Mouse (Mus musculus) urinary bladder, adult 2 months (tissue): Measurements from ENCODE around the gene Clip2. TPM values are rescaled to one million over a fixed set of nuclear protein-coding genes. Genes with fewer than 3 reads are reported as not detected.

Experiments
- DNase-seq: peaks from one replicate; pipeline ENCODE4 v3.0.0; 2022; ENCODE audit warnings: low spot score
- polyA plus RNA-seq: library from polyadenylated mRNA; depleted of rRNA; stranded (reverse); fragments of >200 nt; gene quantifications from 2 replicates; pipeline ENCODE4 v1.2.3, GENCODE M21; 2012

Gene Clip2
- polyA plus RNA-seq, 1 experiment, result 11.1 TPM

DNA sequence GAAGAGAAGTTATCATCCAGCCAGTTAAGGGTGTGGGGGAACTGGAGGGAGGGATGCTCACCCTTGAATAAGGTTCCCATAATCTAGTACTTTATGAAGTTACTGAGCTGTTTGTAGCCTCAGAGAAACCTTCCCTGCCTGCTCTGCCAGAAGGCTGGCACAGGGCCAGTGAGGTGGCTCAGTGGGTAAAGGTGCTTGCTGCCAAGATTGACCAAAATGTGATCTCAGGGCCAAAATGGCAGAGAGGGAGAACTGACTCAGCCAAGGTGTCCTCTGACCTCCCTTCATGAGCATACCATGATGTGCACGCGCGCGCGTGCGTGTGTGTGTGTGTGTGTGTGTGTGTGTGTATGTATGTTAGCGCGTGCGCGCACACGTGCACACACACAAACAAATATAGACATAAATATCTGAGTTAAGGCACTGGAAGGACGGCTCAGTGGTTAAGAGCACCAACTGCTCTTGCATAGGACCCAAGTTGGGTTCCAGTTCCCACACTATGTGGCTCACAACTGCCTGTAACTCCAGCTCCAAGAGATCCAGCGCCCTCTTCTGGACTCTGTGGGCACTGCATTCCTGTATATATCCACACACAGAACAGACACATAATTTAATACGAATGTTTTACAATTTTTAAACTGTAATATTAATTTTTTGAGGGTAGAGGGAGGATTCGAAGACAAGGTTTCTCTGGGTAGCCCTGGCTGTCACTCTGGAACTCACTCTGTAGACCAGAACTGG, 26.1 kb downstream of the Clip2 start:
- DNase-seq, result no peak

DNA sequence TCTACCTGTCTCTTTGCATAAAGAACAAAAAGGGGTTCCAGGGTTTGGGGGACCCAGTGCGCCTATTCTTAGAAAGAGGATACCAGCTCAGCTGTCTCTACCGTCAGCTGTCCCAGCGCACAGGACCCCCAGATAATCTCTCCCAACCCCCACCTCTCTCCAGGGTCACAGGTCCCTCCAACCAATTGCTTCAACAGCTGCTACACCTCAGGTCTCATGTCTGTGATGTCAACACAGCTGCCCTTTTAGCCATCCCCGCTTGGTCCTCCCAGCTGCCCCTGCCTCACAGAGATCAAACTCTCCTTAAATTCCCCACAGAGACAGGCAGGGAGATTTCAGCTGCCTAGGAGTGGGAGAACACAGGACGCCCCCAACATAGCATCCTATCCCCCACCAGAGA, 28.5 kb downstream of the Clip2 start:
- DNase-seq, result no peak

DNA sequence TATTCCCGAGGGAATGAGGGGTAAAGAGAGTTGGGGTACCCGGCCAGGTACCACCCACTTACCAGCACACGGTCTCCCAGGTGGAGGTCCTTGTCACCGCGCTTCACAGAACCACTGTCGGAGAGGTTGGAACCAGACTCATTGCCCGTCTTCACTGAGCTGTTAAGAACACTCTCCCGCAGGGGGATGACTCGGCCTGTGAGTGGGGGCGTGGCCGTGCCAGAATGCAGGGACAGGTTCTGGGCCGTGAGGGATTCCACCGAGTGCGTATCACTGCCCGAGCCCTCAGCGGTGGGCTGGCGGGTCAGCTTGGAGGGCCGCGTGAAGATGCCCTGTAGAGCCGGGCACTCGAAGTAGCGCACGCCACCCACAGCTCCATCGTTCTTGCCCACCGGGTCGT, 29.7 kb downstream of the Clip2 start:
- no peak for DNase-seq

DNA sequence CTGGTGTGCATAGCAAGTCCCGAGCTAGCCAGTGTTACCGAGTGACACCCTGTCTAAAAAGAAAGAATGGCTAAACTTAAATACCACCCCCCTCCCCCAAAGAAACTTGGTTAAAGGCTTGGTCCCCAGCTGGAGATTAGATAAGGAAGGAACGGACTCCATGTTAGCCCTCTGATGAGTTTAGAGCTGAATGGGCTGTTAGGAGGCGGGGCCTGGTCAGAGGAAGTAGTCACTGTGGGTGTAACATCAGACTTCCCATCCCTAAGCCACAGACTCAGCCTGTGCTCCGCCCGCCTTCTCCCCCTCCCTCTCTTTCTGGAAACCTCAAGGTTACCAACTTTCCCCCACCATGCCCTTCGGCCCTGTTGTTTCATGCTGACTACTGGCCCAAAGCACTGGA, 30.4 kb downstream of the Clip2 start:
- DNase-seq, result no peak

DNA sequence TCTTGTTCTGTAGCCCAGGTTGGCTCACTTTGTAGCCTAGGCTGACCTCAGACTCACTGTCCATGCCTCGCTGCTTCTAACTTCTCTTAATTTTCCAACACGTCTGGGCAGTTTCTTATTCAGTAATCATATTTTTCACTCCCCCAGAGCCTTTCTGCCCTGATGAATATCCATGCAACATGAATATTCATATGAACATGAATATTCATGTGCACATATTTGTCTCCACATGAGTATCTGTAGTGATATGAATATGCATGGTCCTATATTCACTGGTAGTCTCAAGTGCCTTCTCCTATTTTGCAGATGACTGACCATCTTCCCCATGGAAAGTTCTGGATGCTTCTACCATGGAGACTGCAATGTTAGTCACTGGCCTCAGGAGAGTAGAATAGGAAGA, 31.1 kb downstream of the Clip2 start:
- no peak for DNase-seq

DNA sequence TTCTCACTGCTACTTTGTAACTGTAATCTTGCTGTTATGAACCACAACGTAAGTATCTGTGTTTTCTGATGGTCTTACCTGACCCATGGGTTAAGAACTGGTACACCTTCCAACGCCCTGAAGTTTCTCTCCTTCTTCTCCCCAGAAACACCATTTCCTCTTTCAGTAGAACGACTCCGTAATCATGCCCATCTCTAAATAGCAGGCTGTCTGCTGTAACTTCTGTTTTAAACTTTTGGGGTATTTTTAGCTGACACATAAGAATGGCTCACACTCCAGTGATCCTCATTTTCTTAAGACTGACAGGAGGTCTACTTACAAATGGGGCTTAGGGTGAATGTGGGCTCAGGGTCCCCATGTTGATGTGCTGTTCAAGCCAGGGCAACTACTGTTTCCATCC, 32.1 kb downstream of the Clip2 start:
- DNase-seq, result no peak

DNA sequence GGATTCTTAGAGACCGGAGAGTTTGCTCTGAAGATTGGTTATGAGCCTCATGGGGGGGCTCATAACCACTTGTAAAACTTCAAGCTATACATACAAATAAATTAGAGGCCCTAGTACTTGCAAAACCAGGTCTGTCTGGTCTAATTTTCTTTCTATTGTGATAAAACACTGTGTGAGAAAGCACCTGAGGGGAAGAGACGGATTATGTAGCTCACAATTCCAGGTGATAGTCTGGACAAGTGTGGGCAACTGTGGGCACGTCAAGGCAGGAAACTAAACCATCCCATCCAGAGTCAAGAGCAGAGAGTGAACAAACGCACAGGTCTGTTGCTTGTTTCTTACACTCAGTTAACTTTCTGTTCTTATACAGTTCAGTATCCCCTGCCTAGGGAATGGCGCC, 32.8 kb downstream of the Clip2 start:
- DNase-seq, result no peak

DNA sequence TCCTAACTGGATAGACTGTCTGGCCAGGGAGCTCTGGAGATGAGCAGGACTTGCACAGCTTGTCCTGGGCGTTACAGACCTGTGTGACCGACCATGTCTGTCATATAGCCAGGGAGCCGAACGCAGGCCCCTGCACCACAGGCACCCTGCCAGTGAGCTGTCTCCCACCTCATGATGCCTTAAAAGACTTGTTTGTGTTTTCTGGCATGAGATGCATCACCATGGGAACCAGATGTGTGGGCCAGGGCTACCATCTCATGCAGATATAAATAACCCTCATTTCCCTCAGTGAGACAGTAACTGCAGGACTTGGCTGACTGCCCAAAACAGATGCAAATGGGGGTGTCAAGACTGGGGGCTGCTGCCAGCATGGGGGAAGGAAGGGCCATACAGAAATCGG, 40.1 kb downstream of the Clip2 start:
- DNase-seq, result no peak

DNA sequence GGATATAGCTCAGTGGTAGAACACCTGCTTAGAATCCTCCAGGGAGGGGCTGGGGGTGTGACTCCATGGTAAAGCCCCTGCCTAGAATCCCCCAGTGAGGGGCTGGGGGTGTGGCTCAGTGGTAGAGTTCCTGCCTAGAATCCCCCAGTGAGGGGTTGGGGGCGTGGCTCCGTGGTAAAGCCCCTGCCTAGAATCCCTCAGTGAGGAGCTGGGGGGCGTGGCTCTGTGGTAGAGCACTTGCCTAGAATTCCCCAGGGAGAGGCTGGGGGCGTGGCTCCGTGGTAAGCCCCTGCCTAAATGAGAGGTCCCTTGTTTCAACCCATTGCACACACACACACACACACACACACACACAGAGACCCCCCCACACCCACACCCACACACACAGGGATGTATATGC, 42.0 kb downstream of the Clip2 start:
- DNase-seq, result no peak

DNA sequence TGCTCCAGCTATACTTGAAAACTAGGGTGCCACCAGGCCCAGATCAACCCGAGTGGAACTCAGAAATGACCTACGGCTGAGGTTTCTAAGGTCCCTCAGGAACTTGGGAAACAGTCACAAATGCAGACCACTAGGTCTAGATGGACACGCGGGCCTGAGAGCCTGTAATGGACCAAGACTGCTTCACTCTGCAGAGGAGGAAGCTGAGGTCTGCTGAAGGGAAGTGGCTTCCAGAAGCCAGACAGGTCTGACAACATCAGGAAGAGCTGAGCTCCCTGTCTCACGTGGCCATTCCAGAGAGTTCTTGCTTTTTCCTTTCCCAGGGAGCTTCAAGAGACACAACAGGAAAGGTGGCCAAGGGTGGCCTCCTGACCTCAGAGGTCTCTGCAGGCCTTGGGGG, 43.3 kb downstream of the Clip2 start:
- no peak for DNase-seq

DNA sequence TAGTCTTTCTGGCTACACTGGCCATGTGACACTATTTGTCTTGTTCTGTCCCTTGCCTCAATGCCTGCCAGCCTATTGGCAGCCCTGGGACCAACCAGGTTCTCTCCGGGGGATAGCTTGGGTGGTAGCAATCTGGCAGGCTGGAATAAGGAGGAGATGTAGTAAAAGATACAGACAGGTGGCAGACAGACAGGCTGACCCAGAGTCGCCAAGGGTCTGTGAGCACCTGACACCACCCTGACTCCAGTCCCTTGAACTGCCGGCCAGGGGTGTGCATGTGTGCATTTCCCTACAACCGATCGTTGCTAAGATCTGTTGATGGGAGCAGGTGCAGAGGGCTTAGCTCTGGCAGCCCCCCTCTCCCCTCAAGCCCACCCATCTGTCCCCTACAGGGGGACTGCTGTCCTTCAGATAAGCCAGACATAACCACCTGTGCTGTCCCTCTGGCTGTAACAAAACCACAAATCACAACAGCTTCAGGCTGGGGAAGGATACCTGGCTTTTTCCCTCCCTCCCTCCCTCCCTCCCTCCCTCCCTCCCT, 44.3 kb downstream of the Clip2 start:
- no peak for DNase-seq

DNA sequence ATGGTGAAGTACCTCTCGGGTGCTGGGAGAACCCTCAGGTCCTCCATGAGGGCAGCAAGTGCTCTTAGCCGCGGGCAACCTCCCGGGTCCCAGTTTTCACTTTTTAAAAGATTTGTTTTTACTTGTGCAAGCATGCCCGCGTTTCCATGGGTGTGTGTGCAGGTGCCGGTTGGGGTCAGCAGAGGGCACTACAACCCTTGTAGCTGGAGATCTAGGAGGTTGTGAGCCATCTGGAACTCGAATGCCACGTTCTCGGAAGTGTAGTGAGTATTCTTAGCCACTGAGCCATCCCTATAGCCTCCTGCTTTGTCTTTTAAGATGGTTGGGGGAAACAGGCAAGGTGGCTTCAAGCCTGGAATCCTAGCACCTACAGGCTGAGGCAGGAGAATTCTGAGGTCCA, 44.9 kb downstream of the Clip2 start:
- peak; percentile 59 for DNase-seq

DNA sequence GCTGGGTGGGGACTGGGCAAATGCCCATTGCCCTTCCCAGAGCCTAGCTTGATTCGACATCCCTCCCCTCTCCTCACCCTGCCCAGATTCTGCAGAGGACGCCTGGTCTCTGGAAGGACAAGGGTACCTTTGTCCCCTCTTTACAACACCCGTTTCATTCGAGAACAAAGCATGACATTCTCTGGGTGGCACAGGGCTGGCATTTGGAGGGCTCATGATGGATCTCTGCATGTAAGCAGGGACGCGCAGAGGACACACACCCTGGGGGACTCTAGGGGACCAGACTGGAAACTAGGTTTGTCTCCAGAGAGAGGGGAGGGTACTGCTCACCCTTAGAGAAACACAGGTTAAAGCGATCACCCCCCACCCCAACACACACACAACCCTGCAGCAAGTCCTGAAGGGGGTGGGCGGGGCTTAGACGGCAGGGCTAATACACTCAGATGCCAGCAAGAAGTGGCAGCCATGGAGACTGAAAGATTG, 46.4 kb downstream of the Clip2 start:
- DNase-seq, result no peak

DNA sequence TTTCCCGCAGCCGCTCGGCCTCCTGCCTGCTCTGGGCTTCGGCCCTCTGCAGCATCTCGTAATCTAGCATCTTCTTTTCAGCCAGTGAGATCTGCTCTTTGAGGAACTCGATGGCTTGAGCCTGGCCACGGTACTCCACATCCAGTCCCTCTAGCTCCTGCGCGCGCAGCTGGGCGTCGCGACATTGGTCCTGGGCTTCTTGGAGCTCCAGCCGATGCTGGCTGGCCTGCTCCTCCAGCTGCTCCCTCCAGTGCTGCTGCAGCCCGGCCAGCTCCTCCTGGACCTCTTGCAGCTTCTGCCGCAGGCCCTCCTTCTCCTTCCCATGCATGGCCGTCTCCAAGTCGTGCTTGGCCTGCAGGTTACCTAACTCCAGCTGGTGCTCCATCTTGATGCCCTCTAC, 49.6 kb downstream of the Clip2 start:
- no peak for DNase-seq

DNA sequence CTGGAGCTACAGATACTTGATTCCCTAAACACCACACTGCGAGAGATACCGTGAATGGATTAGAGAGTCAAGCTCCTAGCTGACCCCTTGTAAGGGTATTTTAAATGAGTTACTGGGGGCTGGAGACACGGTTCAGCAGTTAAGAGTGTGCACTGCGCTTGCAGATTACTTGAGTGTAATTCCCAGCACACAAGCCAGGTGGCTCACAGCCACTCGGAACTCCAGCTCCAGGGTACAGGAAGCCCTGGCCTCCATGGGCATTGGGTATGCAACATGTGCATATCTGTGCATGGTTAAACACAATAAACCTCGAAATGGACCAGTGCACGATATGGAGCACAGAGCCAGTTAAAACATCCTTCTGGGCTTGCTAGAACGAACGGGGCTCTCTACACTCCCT, 50.8 kb downstream of the Clip2 start:
- no peak for DNase-seq

DNA sequence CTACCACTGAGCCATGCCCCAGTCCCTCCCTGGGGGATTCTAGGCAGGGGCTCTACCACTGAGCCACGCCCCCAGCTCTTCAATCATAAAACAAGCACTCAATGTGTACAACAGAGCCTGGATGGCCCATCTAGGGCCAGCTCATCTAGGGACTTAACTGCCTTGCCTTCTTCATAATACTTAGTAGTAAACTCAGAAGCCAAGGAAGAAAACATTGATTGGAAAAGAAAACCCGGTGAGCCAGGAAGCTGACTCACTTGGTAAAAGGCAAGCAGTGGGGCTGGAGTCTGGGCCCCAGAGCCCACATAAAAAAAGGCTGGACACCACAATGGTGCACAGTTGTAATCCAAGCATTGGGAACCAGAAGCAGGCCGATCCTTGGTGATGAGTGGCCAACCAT, 51.6 kb downstream of the Clip2 start:
- DNase-seq, result no peak

DNA sequence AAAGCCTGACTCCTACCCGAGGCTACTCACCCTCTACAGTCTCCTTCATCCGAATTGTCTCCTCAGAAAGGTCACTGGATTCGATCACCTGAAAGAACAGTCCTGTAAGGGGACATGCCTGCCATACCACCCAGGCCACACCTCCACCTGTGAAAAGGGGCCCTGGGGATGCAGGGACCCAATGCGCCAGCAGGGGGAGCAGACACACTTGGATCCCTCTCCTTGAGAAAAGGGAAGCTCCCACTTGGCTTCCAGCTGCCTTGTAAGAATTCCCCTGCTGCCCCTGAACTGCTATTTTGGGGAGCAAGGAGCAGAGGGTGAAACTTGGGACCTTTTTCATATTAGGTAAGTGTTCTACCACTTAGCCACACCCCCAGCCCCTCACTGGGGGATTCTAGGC, 52.2 kb downstream of the Clip2 start:
- DNase-seq, result no peak

DNA sequence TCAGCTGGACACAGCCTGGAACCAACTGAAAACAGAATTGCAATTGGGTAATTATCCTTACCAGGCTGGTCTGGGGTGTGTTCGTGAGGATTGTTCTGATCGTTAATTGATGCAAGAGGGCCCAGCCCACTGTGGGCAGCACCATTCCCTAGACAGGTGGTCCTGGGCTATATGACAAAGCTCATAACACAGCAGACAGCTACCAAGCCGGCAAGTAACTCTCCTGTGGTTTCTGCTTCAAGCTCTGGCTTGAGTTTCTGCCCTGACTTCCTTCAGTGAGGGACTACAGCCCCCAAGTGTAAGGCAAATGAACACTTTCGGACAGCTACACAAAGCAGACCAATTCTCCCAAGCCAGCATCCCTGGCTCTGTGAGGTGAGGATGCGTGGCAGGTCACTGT, 55.2 kb downstream of the Clip2 start:
- DNase-seq, result no peak

DNA sequence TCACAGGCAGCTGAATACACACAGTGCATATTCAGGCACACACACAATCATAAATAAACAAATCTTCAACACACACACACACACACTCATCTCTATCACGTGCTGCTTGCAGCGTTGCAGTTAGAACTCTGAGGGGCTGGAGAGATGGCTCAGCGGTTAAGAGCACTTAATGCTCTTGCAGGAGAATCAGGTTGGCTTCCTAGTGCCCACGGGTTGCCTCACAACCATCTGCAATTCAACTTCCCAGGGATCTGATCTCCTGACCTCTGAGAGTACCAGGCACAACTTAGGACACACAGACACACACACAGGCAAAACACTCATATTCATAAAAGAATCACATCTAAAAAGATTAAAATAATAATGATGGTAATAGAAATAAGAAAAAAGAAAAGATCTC, 56.4 kb downstream of the Clip2 start:
- no peak for DNase-seq

DNA sequence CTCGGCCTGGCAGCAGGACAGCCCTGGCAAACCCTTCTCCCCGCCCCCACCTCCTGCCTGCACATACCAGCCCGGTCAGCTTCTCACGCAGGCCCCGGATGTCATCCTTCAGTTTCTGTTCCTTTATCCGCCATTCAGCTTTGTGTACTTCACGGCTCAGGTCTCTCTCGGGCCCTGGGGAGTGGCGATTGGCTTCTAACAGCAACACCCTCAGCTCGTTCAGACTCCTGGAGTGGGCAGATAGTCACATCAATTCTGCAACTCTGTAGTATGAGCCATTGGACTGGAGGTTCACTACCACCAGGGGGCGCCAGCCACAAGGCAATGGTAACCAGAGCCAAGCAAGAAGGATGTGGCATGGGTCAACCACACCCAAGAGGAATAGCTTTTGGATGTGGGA, 58.1 kb downstream of the Clip2 start:
- DNase-seq, result peak; percentile 78

DNA sequence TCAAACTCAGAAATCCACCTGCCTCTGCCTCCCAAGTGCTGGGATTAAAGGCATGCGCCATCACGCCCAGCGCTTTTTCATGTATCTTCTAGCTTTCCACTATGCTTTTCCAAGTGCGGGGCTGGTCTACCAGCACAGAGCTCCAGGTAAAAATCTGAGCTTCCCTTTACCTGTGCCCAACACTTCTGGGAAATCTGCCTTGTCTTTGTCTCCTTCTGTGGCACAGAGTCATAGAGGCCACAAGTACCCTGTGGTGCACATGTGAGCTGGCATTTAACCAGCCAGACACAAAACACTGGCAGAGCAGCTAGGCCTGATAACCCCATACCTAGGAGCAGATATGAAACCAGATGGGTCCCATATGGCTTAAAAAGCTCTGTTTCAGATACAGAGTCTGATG, 59.3 kb downstream of the Clip2 start:
- DNase-seq, result no peak

DNA sequence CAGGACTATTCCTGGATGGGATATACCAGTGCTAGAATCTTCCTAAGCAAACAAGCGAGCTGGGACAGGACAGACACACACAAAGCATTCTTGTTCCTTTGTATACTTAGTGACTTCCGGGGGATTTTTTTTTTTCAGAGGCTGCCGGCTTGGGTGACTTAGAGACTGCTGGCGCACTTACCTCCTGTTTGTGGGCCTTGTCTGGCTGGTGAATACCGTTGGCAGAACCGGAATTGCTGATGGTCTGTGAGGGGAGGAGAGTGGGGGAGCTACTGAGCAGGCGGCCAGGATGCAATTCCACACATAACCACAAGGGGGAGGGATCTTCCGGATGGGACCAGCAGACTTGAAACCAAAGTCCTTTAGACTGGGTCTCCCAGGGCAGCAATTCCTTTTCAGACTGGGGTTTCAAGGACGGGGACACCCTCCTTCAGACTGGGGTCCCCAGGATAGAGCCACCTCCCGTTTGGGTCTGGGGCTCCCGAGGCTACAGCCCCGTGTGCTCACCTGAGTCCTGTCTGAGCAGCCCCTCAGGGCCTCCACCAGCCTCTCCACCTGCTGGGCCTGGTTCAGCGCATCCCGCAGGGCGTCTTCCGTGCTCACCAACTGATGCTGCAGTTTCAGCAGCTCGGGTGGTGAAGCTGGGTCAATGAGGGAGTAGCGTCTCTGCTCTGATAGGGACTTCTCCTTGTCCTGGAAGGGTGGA, 60.4 kb downstream of the Clip2 start:
- peak; percentile 56 for DNase-seq

DNA sequence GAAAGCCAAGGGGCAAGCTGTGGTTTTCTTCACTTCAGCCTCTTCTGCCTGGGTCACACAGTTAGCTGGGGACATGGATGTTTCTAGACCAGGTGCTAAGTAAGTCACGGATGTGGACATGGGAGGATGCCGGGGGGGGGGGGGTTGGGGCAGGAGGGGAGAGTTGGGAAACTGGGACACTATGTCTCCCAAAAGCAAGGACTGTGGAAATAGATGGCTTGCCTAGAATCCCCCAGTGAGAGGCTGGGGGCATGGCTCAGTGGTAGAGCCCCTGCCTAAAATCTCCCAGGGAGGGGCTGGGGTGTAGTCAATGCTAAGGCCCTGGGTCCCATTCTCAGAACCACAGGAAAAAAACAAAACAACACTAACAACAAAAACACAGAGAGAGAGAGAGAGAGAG, 61.0 kb downstream of the Clip2 start:
- DNase-seq, result no peak
